ENCODE assay signal across 12 mouse cellular contexts in genomic region chr7:28781261-28781663, GRCm38 (mm10). TPM values are rescaled to one million over a fixed set of nuclear protein-coding genes. Genes with fewer than 3 reads are reported as not detected.
DNase-seq lines count a peak whose midpoint lies in the region; ATAC-seq lines count a peak whose summit lies in the region.
"Had no signal": no experiment of that assay in that cellular context is flagged by ENCODE, and none has a peak within 500 bp of the region (broad histone marks: within the 10 kb centered on the region; RNA-seq: fewer than 3 reads in every experiment).

No protein-coding gene starts in this region.

- no peak overlapping the region for H3K27ac ChIP-seq in heart, embryonic 13.5 days (replicated peaks)
- H3K27ac ChIP-seq: liver, embryonic 14.5 days had no signal

- WGBS in heart, embryonic 13.5 days = 84% methylated on average over 8 of the region's 8 CpGs

- H3K9ac ChIP-seq in heart, embryonic 13.5 days = peak overlapping the region; percentile 54; the same call in 1 of the 2 replicates
- H3K9ac ChIP-seq: liver, embryonic 14.5 days had no signal

- no peak for ATAC-seq in heart, embryonic 13.5 days (ENCODE audit: extremely low read depth, insufficient number of reproducible peaks, low FRiP score, low TSS enrichment)
- peak; percentile 79 for ATAC-seq in common myeloid progenitor, adult 5-6 weeks (replicated peaks; ENCODE audit: low read depth, poor library complexity, severe bottlenecking)

- H3K4me3 ChIP-seq in heart, embryonic 13.5 days = no peak overlapping the region

- peaks cover 43% of the 10 kb centered on the region for H3K36me3 ChIP-seq in heart, embryonic 13.5 days

- no peak overlapping the region for H3K4me2 ChIP-seq in heart, embryonic 13.5 days

- no peaks in the 10 kb centered on the region for H3K9me3 ChIP-seq in heart, embryonic 13.5 days

- H3K4me1 ChIP-seq in heart, embryonic 13.5 days = peaks cover 24% of the 10 kb centered on the region

- DNase-seq in heart, adult 11 months = no peak
- DNase-seq in B cell, adult 2 months = peak; percentile 61 to 64
- peak; percentile 36 for DNase-seq in spleen, adult 12 weeks (ENCODE audit: low spot score)
- DNase-seq in right cerebral cortex, postnatal 36 days (ENCODE audit: low spot score in 2 of 2) = no peak
- no peak for DNase-seq in neural tube, embryonic 10.5 days (ENCODE audit: extremely low spot score, low spot score)
- DNase-seq in gastrocnemius, postnatal 10 days = no peak
- DNase-seq: cerebellum, adult 8-10 months; heart, postnatal 14 days had no signal

- no peaks in the 10 kb centered on the region for H3K27me3 ChIP-seq in heart, embryonic 13.5 days (replicated peaks)

RNA-seq across cellular contexts. Expression of gene Rinl, which starts 7.5 kb away (rescaled TPM):
- polyA plus RNA-seq in heart, embryonic 13.5 days (2015; fragmentation: Nextera tagmentation; extraction: Ambion mirVana) = 2.7 and 3.6 TPM in 2 replicates
- total RNA-seq in common myeloid progenitor, adult 5-6 weeks (2017) = 23.4 and 35.6 TPM in 2 replicates
- total RNA-seq in gastrocnemius, postnatal 10 days (2021) = 1 to 10 TPM in 1 of 2 experiments, under 1 TPM in 1; 0.63 to 1.7 TPM

RNA-seq across cellular contexts. Expression of gene Nfkbib, which starts 13.9 kb away (rescaled TPM):
- polyA plus RNA-seq in heart, embryonic 13.5 days (2015; fragmentation: Nextera tagmentation; extraction: Ambion mirVana) = 30.5 and 32.7 TPM in 2 replicates
- 11.3 and 11.6 TPM in 2 replicates for total RNA-seq in common myeloid progenitor, adult 5-6 weeks (2017)
- 10 to 100 TPM; 17.4 to 18.2 TPM for total RNA-seq in gastrocnemius, postnatal 10 days (2021)

RNA-seq across cellular contexts. Expression of gene Sirt2, which starts 14.7 kb away (rescaled TPM):
- 48.9 and 51.5 TPM in 2 replicates for polyA plus RNA-seq in heart, embryonic 13.5 days (2015; fragmentation: Nextera tagmentation; extraction: Ambion mirVana)
- total RNA-seq in common myeloid progenitor, adult 5-6 weeks (2017) = 24.5 and 24.9 TPM in 2 replicates
- total RNA-seq in gastrocnemius, postnatal 10 days (2021) = 10 to 100 TPM; 78.5 to 80.4 TPM

RNA-seq across cellular contexts. Expression of gene Ccer2, which starts 25.3 kb away (rescaled TPM):
- not detected in 2 replicates for polyA plus RNA-seq in heart, embryonic 13.5 days (2015; fragmentation: Nextera tagmentation; extraction: Ambion mirVana)
- total RNA-seq in common myeloid progenitor, adult 5-6 weeks (2017) = not detected in 2 replicates
- not detected for total RNA-seq in gastrocnemius, postnatal 10 days (2021)
- total RNA-seq: heart, postnatal 14 days had no signal
- polyA plus RNA-seq: large intestine, adult 2 months; liver, embryonic 14.5 days had no signal

RNA-seq across cellular contexts. Expression of gene Hnrnpl, which starts 27.1 kb away (rescaled TPM):
- 168 TPM in 2 replicates for polyA plus RNA-seq in heart, embryonic 13.5 days (2015; fragmentation: Nextera tagmentation; extraction: Ambion mirVana)
- total RNA-seq in common myeloid progenitor, adult 5-6 weeks (2017) = 340 and 385 TPM in 2 replicates
- total RNA-seq in gastrocnemius, postnatal 10 days (2021) = 100 to 1,000 TPM; 244 to 291 TPM

Comparison
In these comparisons a context has a peak if more than half of its experiments do, and no peak if none do; other contexts are left out.
1. DNase-seq: peak in B cell, adult 2 months (2 of 2) and spleen, adult 12 weeks (single experiment); none in heart, adult 11 months (single experiment), right cerebral cortex, postnatal 36 days (0 of 2), neural tube, embryonic 10.5 days (single experiment) and gastrocnemius, postnatal 10 days (single experiment).